17 mouse cellular contexts compared by ENCODE assay signal in the genomic region with DNA sequence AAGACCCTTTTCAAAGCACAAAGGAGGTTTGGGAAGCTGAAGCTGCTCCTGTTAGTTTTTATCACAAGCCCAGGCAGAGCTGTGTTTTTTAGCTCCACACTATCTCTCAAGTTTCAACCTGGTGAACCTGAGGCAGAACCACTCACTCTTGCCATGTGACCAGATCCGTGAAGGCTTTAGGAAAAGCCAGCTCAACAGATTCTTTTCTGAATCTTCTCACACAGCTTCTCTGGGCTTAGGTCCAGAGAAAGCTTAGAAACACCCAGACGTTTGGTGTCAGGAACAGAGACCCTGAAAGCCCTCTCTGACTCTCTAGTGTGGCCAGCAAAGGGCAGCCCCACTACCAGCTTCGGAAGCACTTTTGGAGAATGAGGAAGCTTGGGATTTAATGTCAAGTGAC. TPM values are rescaled to one million over a fixed set of nuclear protein-coding genes. Genes with fewer than 3 reads are reported as not detected.
DNase-seq lines count a peak whose midpoint lies in the region; ATAC-seq and TF ChIP-seq lines count a peak whose summit lies in the region.
"Had no signal": no experiment of that assay in that cellular context is flagged by ENCODE, and none has a peak within 500 bp of the region (broad histone marks: within the 10 kb centered on the region; RNA-seq: fewer than 3 reads in every experiment).

No protein-coding gene starts in this region.

- no peaks in the 10 kb centered on the region for H3K27me3 ChIP-seq in heart, adult 2 months (ENCODE audit: control insufficient read depth, insufficient read depth, low read length)
- no peaks in the 10 kb centered on the region for H3K27me3 ChIP-seq in heart, embryonic 16.5 days (ENCODE audit: control insufficient read depth, insufficient read depth, low read length)
- no peaks in the 10 kb centered on the region for H3K27me3 ChIP-seq in kidney, postnatal 0 days (ENCODE audit: insufficient read depth, low read length)
- H3K27me3 ChIP-seq in myocyte (ENCODE audit: control insufficient read depth, insufficient read depth, insufficient read length): no peaks in the 10 kb centered on the region
- H3K27me3 ChIP-seq in midbrain, embryonic 16.5 days (ENCODE audit: control insufficient read depth, insufficient read depth, low read depth, low read length): no peaks in the 10 kb centered on the region
- H3K27me3 ChIP-seq: CH12.LX; forebrain, embryonic 12.5 days; hindbrain, embryonic 12.5 days; midbrain, embryonic 13.5 days had no signal

- peaks cover 12% of the 10 kb centered on the region for H3K4me1 ChIP-seq in heart, adult 2 months (ENCODE audit: control insufficient read depth, insufficient read depth, low read length)
- peaks cover 43% of the 10 kb centered on the region for H3K4me1 ChIP-seq in heart, embryonic 16.5 days (ENCODE audit: control insufficient read depth, insufficient read depth, low read length)
- peaks cover 18% of the 10 kb centered on the region for H3K4me1 ChIP-seq in kidney, postnatal 0 days (replicated peaks; ENCODE audit: insufficient read depth, low read length)
- H3K4me1 ChIP-seq in midbrain, embryonic 16.5 days (ENCODE audit: control insufficient read depth, insufficient read depth, low read length): peaks cover 27% of the 10 kb centered on the region

- H3K4me2 ChIP-seq in heart, embryonic 16.5 days (ENCODE audit: low read depth, low read length): no peak overlapping the region
- H3K4me2 ChIP-seq in kidney, postnatal 0 days (ENCODE audit: low read length): no peak overlapping the region
- H3K4me2 ChIP-seq in myocyte (ENCODE audit: low read depth): peak overlapping the region; percentile 25
- no peak overlapping the region for H3K4me2 ChIP-seq in midbrain, embryonic 16.5 days (ENCODE audit: low read length)
- H3K4me2 ChIP-seq: forebrain, embryonic 12.5 days; hindbrain, embryonic 12.5 days; midbrain, embryonic 13.5 days had no signal

- no peak overlapping the region for H3K4me3 ChIP-seq in heart, adult 2 months
- H3K4me3 ChIP-seq in heart, embryonic 16.5 days (ENCODE audit: low read length): no peak overlapping the region
- H3K4me3 ChIP-seq in kidney, postnatal 0 days (replicated peaks; ENCODE audit: low read depth, low read length): no peak overlapping the region
- H3K4me3 ChIP-seq in myocyte: no peak overlapping the region
- no peak overlapping the region for H3K4me3 ChIP-seq in midbrain, embryonic 16.5 days (ENCODE audit: low read depth, low read length)
- H3K4me3 ChIP-seq: forebrain, embryonic 12.5 days; hindbrain, embryonic 12.5 days; midbrain, embryonic 13.5 days had no signal

- intact Hi-C loops in heart, adult 2 months (cut with DNase I): loop anchor here (10.0 kb wide), 1 partner anchor 333 kb away; a partner anchor contains a TSS
- intact Hi-C loops in heart, postnatal 25 days (cut with DNase I): no loop called here

- TF ChIP-seq EP300 in heart, adult 2 months (IDR thresholded peaks at IDR 0.05; ENCODE audit: insufficient read depth, low read depth, low read length): no peak

- WGBS in heart, adult 2 months: 32% methylated on average over 3 of the region's 3 CpGs
- WGBS in heart, embryonic 16.5 days: 38% methylated on average over 3 of the region's 3 CpGs
- WGBS in kidney, postnatal 0 days: 52% methylated on average over 3 of the region's 3 CpGs
- WGBS in midbrain, embryonic 16.5 days: 76% methylated on average over 3 of the region's 3 CpGs

- no peaks in the 10 kb centered on the region for H3K9me3 ChIP-seq in heart, embryonic 16.5 days (replicated peaks; ENCODE audit: control insufficient read depth, low read length)
- no peaks in the 10 kb centered on the region for H3K9me3 ChIP-seq in kidney, postnatal 0 days (replicated peaks; ENCODE audit: low read length)
- no peaks in the 10 kb centered on the region for H3K9me3 ChIP-seq in midbrain, embryonic 16.5 days (replicated peaks; ENCODE audit: control insufficient read depth, low read length, poor library complexity, severe bottlenecking)
- H3K9me3 ChIP-seq: forebrain, embryonic 12.5 days; hindbrain, embryonic 12.5 days; midbrain, embryonic 13.5 days had no signal

- peak overlapping the region; percentile 15 for H3K27ac ChIP-seq in heart, adult 2 months
- peak overlapping the region; percentile 65 for H3K27ac ChIP-seq in heart, embryonic 16.5 days (ENCODE audit: low read length)
- peak overlapping the region; percentile 54; the same call in 1 of the 2 replicates for H3K27ac ChIP-seq in kidney, postnatal 0 days
- no peak overlapping the region for H3K27ac ChIP-seq in midbrain, embryonic 16.5 days (ENCODE audit: low read length)
- H3K27ac ChIP-seq: forebrain, embryonic 12.5 days; hindbrain, embryonic 12.5 days; midbrain, embryonic 13.5 days had no signal

- ATAC-seq in heart, embryonic 16.5 days (replicated peaks; ENCODE audit: extremely low read depth, insufficient read depth, low FRiP score): no peak
- ATAC-seq in kidney, postnatal 0 days (replicated peaks; ENCODE audit: low FRiP score, low read depth): no peak
- no peak for ATAC-seq in midbrain, embryonic 16.5 days
- ATAC-seq: liver, postnatal 0 days; midbrain, embryonic 13.5 days had no signal

- no peak for DNase-seq in heart, adult 2 months
- DNase-seq in heart, adult 8-10 months (ENCODE audit: low spot score): no peak
- no peak for DNase-seq in heart, postnatal 25 days (ENCODE audit: low spot score)
- DNase-seq in kidney, postnatal 0 days (ENCODE audit: low spot score): no peak
- DNase-seq in kidney, postnatal 4 days: no peak
- DNase-seq: cerebellum, adult 18-20 months; cerebellum, postnatal 25 days; embryo, embryonic 11 days; liver, postnatal 0 days; thymus, postnatal 36 days had no signal

- TF ChIP-seq POLR2A in heart, adult 2 months (IDR thresholded peaks at IDR 0.05; ENCODE audit: insufficient read depth, low read depth, low read length): no peak
- no peak for TF ChIP-seq POLR2A in myocyte (IDR thresholded peaks at IDR 0.05; ENCODE audit: insufficient read length, low read depth)

- no peak overlapping the region for H3ac ChIP-seq in myocyte (ENCODE audit: control insufficient read depth, insufficient read length)

- peaks cover 21% of the 10 kb centered on the region for H3K36me3 ChIP-seq in heart, adult 2 months (ENCODE audit: control insufficient read depth, insufficient read depth, low read length)
- no peaks in the 10 kb centered on the region for H3K36me3 ChIP-seq in heart, embryonic 16.5 days (ENCODE audit: control insufficient read depth, insufficient read depth)
- no peaks in the 10 kb centered on the region for H3K36me3 ChIP-seq in kidney, postnatal 0 days (ENCODE audit: insufficient read depth, low read length)
- no peaks in the 10 kb centered on the region for H3K36me3 ChIP-seq in myocyte (ENCODE audit: control insufficient read depth, insufficient read depth)
- no peaks in the 10 kb centered on the region for H3K36me3 ChIP-seq in midbrain, embryonic 16.5 days (ENCODE audit: control insufficient read depth, insufficient read depth, low read length)

- peaks cover 4% of the 10 kb centered on the region; the same call in 1 of the 2 replicates for H3K79me2 ChIP-seq in heart, adult 2 months (replicated peaks; ENCODE audit: control insufficient read depth, insufficient read depth, low read length)
- H3K79me2 ChIP-seq in myocyte (ENCODE audit: control insufficient read depth, insufficient read depth): peaks cover 23% of the 10 kb centered on the region

- no peak overlapping the region for H3K9ac ChIP-seq in heart, adult 2 months (ENCODE audit: low read depth, low read length)
- H3K9ac ChIP-seq in heart, embryonic 16.5 days (ENCODE audit: low read length): 0 out of 2 replicates have a peak overlapping the region, but pooled peaks have one; percentile 6
- no peak overlapping the region for H3K9ac ChIP-seq in kidney, postnatal 0 days (ENCODE audit: low read depth, low read length)
- no peak overlapping the region for H3K9ac ChIP-seq in midbrain, embryonic 16.5 days (ENCODE audit: low read depth, low read length)
- H3K9ac ChIP-seq: forebrain, embryonic 12.5 days; hindbrain, embryonic 12.5 days; liver, postnatal 0 days; midbrain, embryonic 13.5 days had no signal

- no peak for TF ChIP-seq CTCF in heart, adult 2 months (IDR thresholded peaks at IDR 0.05)
- no peak for TF ChIP-seq CTCF in kidney, postnatal 0 days (IDR thresholded peaks at IDR 0.05; ENCODE audit: low read depth)

RNA-seq across cellular contexts. Expression of a gene that starts 3.7 kb away (rescaled TPM):
- 10 to 100 TPM; 24.8 to 27.4 TPM for total RNA-seq in heart, adult 2 months (2021)
- 45.6 and 64.8 TPM in 2 replicates for polyA plus RNA-seq in heart, adult 2 months (2012; rRNA removed)
- total RNA-seq in heart, adult 8-10 months (2022): 10 to 100 TPM; 23.9 to 27.7 (median 27.2) TPM
- 20.3 and 23.4 TPM in 2 replicates for polyA plus RNA-seq in heart, embryonic 16.5 days (2015; fragmentation: Nextera tagmentation; extraction: Ambion mirVana)
- 10 to 100 TPM; 27.9 to 28.7 TPM for total RNA-seq in heart, postnatal 25 days (2021)
- polyA plus RNA-seq in kidney, postnatal 0 days (2015; fragmentation: Nextera tagmentation; extraction: Ambion mirVana): 35.4 and 35.7 TPM in 2 replicates
- polyA plus RNA-seq in myocyte (2012; fragmentation: generic; extraction: Trizol): 23.0 TPM
- 52.7 and 54.8 TPM in 2 replicates for polyA plus RNA-seq in midbrain, embryonic 16.5 days (2015; fragmentation: Nextera tagmentation; extraction: Ambion mirVana)

RNA-seq across cellular contexts. Expression of a gene that starts 3.8 kb away (rescaled TPM):
- 10 to 100 TPM; 56.3 to 60.8 TPM for total RNA-seq in heart, adult 2 months (2021)
- polyA plus RNA-seq in heart, adult 2 months (2012; rRNA removed): 59.1 and 74.2 TPM in 2 replicates
- total RNA-seq in heart, adult 8-10 months (2022): 10 to 100 TPM; 57.8 to 73.8 (median 70.6) TPM
- 59.6 and 68.9 TPM in 2 replicates for polyA plus RNA-seq in heart, embryonic 16.5 days (2015; fragmentation: Nextera tagmentation; extraction: Ambion mirVana)
- total RNA-seq in heart, postnatal 25 days (2021): 10 to 100 TPM; 61.9 to 62.3 TPM
- polyA plus RNA-seq in kidney, postnatal 0 days (2015; fragmentation: Nextera tagmentation; extraction: Ambion mirVana): 67.8 and 70.4 TPM in 2 replicates
- polyA plus RNA-seq in myocyte (2012; fragmentation: generic; extraction: Trizol): 53.9 TPM
- 60.5 and 61.1 TPM in 2 replicates for polyA plus RNA-seq in midbrain, embryonic 16.5 days (2015; fragmentation: Nextera tagmentation; extraction: Ambion mirVana)

RNA-seq across cellular contexts. Expression of a gene that starts 18.6 kb away (rescaled TPM):
- 100 to 1,000 TPM; 150 to 165 TPM for total RNA-seq in heart, adult 2 months (2021)
- 64.0 and 151 TPM in 2 replicates for polyA plus RNA-seq in heart, adult 2 months (2012; rRNA removed)
- total RNA-seq in heart, adult 8-10 months (2022): 100 to 1,000 TPM; 162 to 173 (median 169) TPM
- 113 and 115 TPM in 2 replicates for polyA plus RNA-seq in heart, embryonic 16.5 days (2015; fragmentation: Nextera tagmentation; extraction: Ambion mirVana)
- total RNA-seq in heart, postnatal 25 days (2021): 100 to 1,000 TPM; 152 to 167 TPM
- polyA plus RNA-seq in kidney, postnatal 0 days (2015; fragmentation: Nextera tagmentation; extraction: Ambion mirVana): 83.4 and 86.5 TPM in 2 replicates
- 25.9 TPM for polyA plus RNA-seq in myocyte (2012; fragmentation: generic; extraction: Trizol)
- 91.1 and 94.5 TPM in 2 replicates for polyA plus RNA-seq in midbrain, embryonic 16.5 days (2015; fragmentation: Nextera tagmentation; extraction: Ambion mirVana)

RNA-seq across cellular contexts. Expression of a gene that starts 43.3 kb away (rescaled TPM):
- 10 to 100 TPM; 59.3 to 69.5 TPM for total RNA-seq in heart, adult 2 months (2021)
- polyA plus RNA-seq in heart, adult 2 months (2012; rRNA removed): 34.0 and 58.7 TPM in 2 replicates
- total RNA-seq in heart, adult 8-10 months (2022): 10 to 100 TPM; 61.1 to 72.6 (median 67.5) TPM
- polyA plus RNA-seq in heart, embryonic 16.5 days (2015; fragmentation: Nextera tagmentation; extraction: Ambion mirVana): 40.4 and 41.7 TPM in 2 replicates
- 10 to 100 TPM; 54.0 to 62.4 TPM for total RNA-seq in heart, postnatal 25 days (2021)
- 37.0 TPM in 2 replicates for polyA plus RNA-seq in kidney, postnatal 0 days (2015; fragmentation: Nextera tagmentation; extraction: Ambion mirVana)
- polyA plus RNA-seq in myocyte (2012; fragmentation: generic; extraction: Trizol): 41.2 TPM
- polyA plus RNA-seq in midbrain, embryonic 16.5 days (2015; fragmentation: Nextera tagmentation; extraction: Ambion mirVana): 52.1 and 55.5 TPM in 2 replicates

RNA-seq across cellular contexts. Expression of a gene that starts 43.4 kb away (rescaled TPM):
- under 1 TPM; 0.36 to 0.60 TPM for total RNA-seq in heart, adult 2 months (2021)
- 0.94 TPM in 2 replicates for polyA plus RNA-seq in heart, adult 2 months (2012; rRNA removed)
- under 1 TPM in 3 of 4 experiments, not detected in 1; 0.28 to 0.38 (median 0.28) TPM for total RNA-seq in heart, adult 8-10 months (2022)
- 0.93 and 1.2 TPM in 2 replicates for polyA plus RNA-seq in heart, embryonic 16.5 days (2015; fragmentation: Nextera tagmentation; extraction: Ambion mirVana)
- under 1 TPM; 0.36 to 0.70 TPM for total RNA-seq in heart, postnatal 25 days (2021)
- polyA plus RNA-seq in kidney, postnatal 0 days (2015; fragmentation: Nextera tagmentation; extraction: Ambion mirVana): 2.9 and 3.6 TPM in 2 replicates
- polyA plus RNA-seq in myocyte (2012; fragmentation: generic; extraction: Trizol): 1.1 TPM
- polyA plus RNA-seq in midbrain, embryonic 16.5 days (2015; fragmentation: Nextera tagmentation; extraction: Ambion mirVana): 0.76 and 0.80 TPM in 2 replicates
